Mouse (Mus musculus) gastrocnemius, postnatal 4 days (tissue): Measurements from ENCODE around the gene Adipoq. TPM values are rescaled to one million over a fixed set of nuclear protein-coding genes. Genes with fewer than 3 reads are reported as not detected.

ENCODE experiments used
- DNase-seq, 2 experiments: peaks; one replicate each; pipeline ENCODE4 v3.0.0; 2021 to 2022; ENCODE audit warnings: low spot score in 2 of 2, mixed read lengths in 2 of 2
- microRNA-seq: library from miRNA; unstranded; fragments of <30 nt; microRNA quantifications from one replicate; pipeline ENCODE4 v1.2.0, GENCODE M21; 2021
- total RNA-seq, 2 experiments: library from RNA; stranded (reverse); gene quantifications; 2 replicates each; pipeline ENCODE4 v1.2.3; 2021

Gene Adipoq
- total RNA-seq, 2 experiments from 2014 or later: 35.8 to 82.7 TPM

- no peak for DNase-seq
Observed at GRCm38 (mm10) chr16:23196791-23197190, 50.5 kb downstream of the Adipoq start.

- no peak for DNase-seq
Observed at GRCm38 (mm10) chr16:23201498-23201897, 55.2 kb downstream of the Adipoq start.

Small RNA genes within 50 kb of the gene (microRNA-seq; reads per million reads assigned to microRNA genes)
- not detected for gene Gm49346

Other genes with a start within 250 kb of the Adipoq start
- gene Fetub, start 228.2 kb upstream of the Adipoq start, total RNA-seq: 1 to 10 TPM in 1 of 2 experiments, under 1 TPM in 1; 0.20 to 2.5 TPM
- 1 to 10 TPM in 1 of 2 experiments, under 1 TPM in 1; 0.25 to 1.7 TPM for gene Hrg, start 195.5 kb upstream of the Adipoq start, total RNA-seq
- gene Kng2, start 117.1 kb upstream of the Adipoq start, total RNA-seq: 1 to 10 TPM in 1 of 2 experiments, under 1 TPM in 1; 0.49 to 1.2 TPM
- gene Kng1, start 88.7 kb upstream of the Adipoq start, total RNA-seq: 1 to 10 TPM in 1 of 2 experiments, under 1 TPM in 1; 0.52 to 8.6 TPM
- gene Eif4a2, start 39.1 kb upstream of the Adipoq start, total RNA-seq: 100 to 1,000 TPM; 274 to 300 TPM
- 10 to 100 TPM; 16.2 to 16.4 TPM for gene Rfc4, start 18.8 kb upstream of the Adipoq start, total RNA-seq
- gene St6gal1, start 78.2 kb downstream of the Adipoq start, total RNA-seq: 10 to 100 TPM; 13.9 to 16.4 TPM